Mouse (Mus musculus): ENCODE measurements around the gene Zik1. TPM values are rescaled to one million over a fixed set of nuclear protein-coding genes. Genes with fewer than 3 reads are reported as not detected.

Gene Zik1
- total and polyA plus RNA-seq, 3 experiments = not detected

DNA sequence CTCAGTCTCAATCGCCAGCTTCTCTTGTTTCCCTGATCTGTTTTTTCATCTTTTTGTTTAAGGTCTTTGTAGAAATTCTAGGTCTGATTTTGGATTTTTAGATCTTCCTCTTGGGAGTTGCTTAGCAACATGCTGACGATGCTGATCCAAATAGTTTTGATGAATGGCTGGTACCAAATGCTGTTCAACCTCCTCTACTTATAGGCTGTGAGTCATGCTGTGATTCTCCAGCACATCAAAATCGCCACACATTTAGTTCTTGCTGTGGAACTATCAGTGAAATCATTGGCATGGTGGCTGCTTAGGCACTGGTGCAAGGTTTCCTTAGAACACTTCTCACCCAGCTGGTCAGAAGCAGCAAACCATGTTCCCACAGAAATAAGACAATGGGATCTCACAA lies 37.0 kb downstream of the Zik1 start:
- Histone ChIP-seq H3K79me2 (ENCODE audit: control insufficient read depth, insufficient read depth, low read length, poor library complexity) (no peaks in the 10 kb centered on the region), H3K27ac (ENCODE audit: control insufficient read depth, low read depth, low read length) (no peak overlapping the region), H3K4me1 (ENCODE audit: control insufficient read depth in 1 of 2, insufficient read depth in 2 of 2, low read length in 2 of 2) (no peaks in the 10 kb centered on the region), H3K9me3 (replicated peaks; ENCODE audit: insufficient read depth, low read length) (no peaks in the 10 kb centered on the region), H3K9ac (ENCODE audit: control insufficient read depth, low read depth, low read length, poor library complexity, severe bottlenecking) (no peak overlapping the region), H3K36me3 (ENCODE audit: control insufficient read depth in 1 of 2, insufficient read depth in 2 of 2, low read length in 2 of 2) (no peaks in the 10 kb centered on the region), H3K4me3 (ENCODE audit: control insufficient read depth in 1 of 2, insufficient read depth in 1 of 2, low read depth in 2 of 2, low read length in 2 of 2) (no peak overlapping the region), H3K27me3 (ENCODE audit: control insufficient read depth in 1 of 2, insufficient read depth in 2 of 2, low read length in 2 of 2) (no peaks in the 10 kb centered on the region)
- no peak for DNase-seq (ENCODE audit: low read depth, low spot score)
- TF ChIP-seq GABPA (IDR thresholded peaks at IDR 0.05; ENCODE audit: low read depth, low read length) (no peak), MEF2A (IDR thresholded peaks at IDR 0.05; ENCODE audit: extremely low read depth, insufficient replicate concordance, low read depth, low read length, poor library complexity, severe bottlenecking) (no peak), RAD21 (IDR thresholded peaks at IDR 0.05; ENCODE audit: low read depth, low read length) (no peak)

DNA sequence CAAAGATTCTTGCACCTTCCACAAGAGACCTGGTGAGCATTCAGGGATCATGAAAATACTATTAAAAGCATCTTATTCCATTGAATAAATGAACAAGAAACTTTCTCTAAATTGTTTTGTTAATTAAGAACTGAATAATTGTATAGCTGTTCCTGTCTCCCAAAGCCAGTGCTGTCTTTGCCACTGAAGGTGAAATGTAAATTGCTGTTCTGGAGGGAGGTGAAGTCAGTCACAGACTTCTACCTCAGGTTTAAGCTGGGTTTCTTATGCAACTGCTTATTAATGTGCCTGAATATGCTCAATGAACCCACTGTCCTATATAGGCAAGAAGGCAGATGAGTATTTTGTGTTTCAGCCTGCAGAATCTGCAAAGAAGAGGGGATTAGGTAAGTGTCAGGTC lies 52.2 kb downstream of the Zik1 start, which contains the start of gene Vmn1r67:
Gene Vmn1r67, plus strand, starts transcription at position 301 of the 400 bp plus-strand sequence.
- no peaks in the 10 kb centered on the region for H3K4me1 ChIP-seq (ENCODE audit: control insufficient read depth in 1 of 2, insufficient read depth in 2 of 2, low read length in 2 of 2)

More for the DNA sequence above, 52.2 kb downstream of the Zik1 start, which contains the start of gene Vmn1r67:
- Histone ChIP-seq H3K79me2 (ENCODE audit: control insufficient read depth, insufficient read depth, low read length, poor library complexity) (no peaks in the 10 kb centered on the region), H3K27me3 (ENCODE audit: control insufficient read depth in 1 of 2, insufficient read depth in 2 of 2, low read length in 2 of 2) (no peaks in the 10 kb centered on the region), H3K27ac (ENCODE audit: control insufficient read depth, low read depth, low read length) (no peak within 1 kb of the TSS), H3K9ac (ENCODE audit: control insufficient read depth, low read depth, low read length, poor library complexity, severe bottlenecking) (no peak within 1 kb of the TSS), H3K4me3 (ENCODE audit: control insufficient read depth in 1 of 2, insufficient read depth in 1 of 2, low read depth in 2 of 2, low read length in 2 of 2) (no peak within 1 kb of the TSS), H3K9me3 (replicated peaks; ENCODE audit: insufficient read depth, low read length) (no peaks in the 10 kb centered on the region), H3K36me3 (ENCODE audit: control insufficient read depth in 1 of 2, insufficient read depth in 2 of 2, low read length in 2 of 2) (no peaks in the 10 kb centered on the region)
- no peak for TF ChIP-seq USF1 (IDR thresholded peaks at IDR 0.05; ENCODE audit: low read depth, low read length)
- TF ChIP-seq RCOR1 (IDR thresholded peaks at IDR 0.05; ENCODE audit: low read depth, low read length) = no peak
- no peak for TF ChIP-seq GABPA (IDR thresholded peaks at IDR 0.05; ENCODE audit: low read depth, low read length)
- TF ChIP-seq UBTF (IDR thresholded peaks at IDR 0.05; ENCODE audit: borderline replicate concordance, insufficient read depth, low read depth, low read length) = no peak
- no peak for TF ChIP-seq MAZ (IDR thresholded peaks at IDR 0.05; ENCODE audit: low read depth, low read length)
- no peak for DNase-seq (ENCODE audit: low read depth, low spot score)

Other genes with a start within 250 kb of the Zik1 start
- gene Vmn1r66, start 217.4 kb downstream of the Zik1 start, total RNA-seq (2012; rRNA removed) = not detected in 2 replicates
- not detected for gene Vmn1r66, start 217.4 kb downstream of the Zik1 start, polyA plus RNA-seq (2012; ENCODE audit: insufficient read depth in 1 of 2, insufficient read length in 2 of 2, low read depth in 1 of 2, low replicate concordance in 2 of 2, missing spikeins in 1 of 2)
- not detected in 2 replicates for gene Vmn1r67, start 52.1 kb downstream of the Zik1 start, total RNA-seq (2012; rRNA removed)
- gene Vmn1r67, start 52.1 kb downstream of the Zik1 start, polyA plus RNA-seq (2012; ENCODE audit: insufficient read depth in 1 of 2, insufficient read length in 2 of 2, low read depth in 1 of 2, low replicate concordance in 2 of 2, missing spikeins in 1 of 2) = not detected
- gene Vmn1r68, start 63.1 kb upstream of the Zik1 start, total RNA-seq (2012; rRNA removed) = not detected in 2 replicates
- gene Vmn1r68, start 63.1 kb upstream of the Zik1 start, polyA plus RNA-seq (2012; ENCODE audit: insufficient read depth in 1 of 2, insufficient read length in 2 of 2, low read depth in 1 of 2, low replicate concordance in 2 of 2, missing spikeins in 1 of 2) = not detected
- not detected in 2 replicates for gene Vmn1r69, start 118.3 kb upstream of the Zik1 start, total RNA-seq (2012; rRNA removed)
- gene Vmn1r69, start 118.3 kb upstream of the Zik1 start, polyA plus RNA-seq (2012; ENCODE audit: insufficient read depth in 1 of 2, insufficient read length in 2 of 2, low read depth in 1 of 2, low replicate concordance in 2 of 2, missing spikeins in 1 of 2) = not detected
- not detected in 2 replicates for gene Vmn1r70, start 136.1 kb upstream of the Zik1 start, total RNA-seq (2012; rRNA removed)
- not detected for gene Vmn1r70, start 136.1 kb upstream of the Zik1 start, polyA plus RNA-seq (2012; ENCODE audit: insufficient read depth in 1 of 2, insufficient read length in 2 of 2, low read depth in 1 of 2, low replicate concordance in 2 of 2, missing spikeins in 1 of 2)
- gene Nlrp4b, start 192.4 kb upstream of the Zik1 start, total RNA-seq (2012; rRNA removed) = not detected in 2 replicates
- gene Nlrp4b, start 192.4 kb upstream of the Zik1 start, polyA plus RNA-seq (2012; ENCODE audit: insufficient read depth in 1 of 2, insufficient read length in 2 of 2, low read depth in 1 of 2, low replicate concordance in 2 of 2, missing spikeins in 1 of 2) = not detected